Mouse (Mus musculus): Measurements from ENCODE around the gene Plac9b.
"Not testable (repeated sequence)": the region's sequence is repeated elsewhere in the genome, so short reads cannot be mapped to it uniquely, and the experiment has no call there.

- TF ChIP-seq CTCF (IDR thresholded peaks at IDR 0.05; ENCODE audit: borderline replicate concordance, insufficient read depth, low read depth, low read length); POLR2A (IDR thresholded peaks at IDR 0.05; ENCODE audit: borderline replicate concordance, insufficient read depth, low read length): not testable (repeated sequence)
These were observed 620 bp downstream of the Plac9b start for GRCm38 (mm10) chr14:26181660-26182059.
